Mouse (Mus musculus) embryo, embryonic 9.5 days (tissue): ENCODE measurements around the gene Ints6l.
"Not testable (repeated sequence)": the region's sequence is repeated elsewhere in the genome, so short reads cannot be mapped to it uniquely, and the experiment has no call there.

Experiments used
- DNase-seq: peaks from one replicate; pipeline ENCODE4 v3.0.0-alpha.2; 2017; ENCODE audit errors: extremely low spot score

The Ints6l gene

DNA sequence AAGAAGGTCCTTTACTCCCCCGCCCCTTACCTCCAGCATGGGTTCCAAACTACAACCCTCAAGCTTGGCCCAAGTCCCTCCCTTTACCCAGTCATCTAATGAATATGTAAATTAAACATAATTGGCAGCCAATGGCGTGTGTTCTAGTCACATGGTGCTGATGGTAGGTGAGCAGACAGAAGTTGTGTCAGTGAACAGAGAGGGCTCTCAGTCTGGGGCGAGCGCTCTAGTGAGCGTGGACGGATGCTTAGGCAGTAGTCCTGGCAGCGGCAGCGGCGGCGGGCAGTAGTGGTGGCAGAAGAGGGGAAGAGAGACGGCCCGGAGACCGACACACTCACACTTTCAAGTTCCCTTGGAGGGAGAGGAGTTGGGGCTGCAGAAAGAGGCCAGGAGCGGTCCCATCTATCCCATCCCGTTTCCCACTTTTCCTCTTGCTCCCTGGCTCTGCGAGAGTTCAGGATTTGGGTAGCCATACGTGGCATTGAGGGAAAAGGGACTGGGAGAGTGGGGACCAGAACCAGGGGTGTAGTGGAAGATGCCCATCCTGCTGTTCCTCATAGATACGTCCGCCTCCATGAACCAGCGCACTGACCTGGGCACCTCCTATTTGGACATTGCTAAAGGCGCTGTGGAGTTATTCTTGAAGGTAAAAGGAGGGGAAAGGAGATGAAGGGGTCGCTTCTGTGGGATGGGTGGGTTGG is at the start of gene Ints6l:
Gene Ints6l (plus strand): TSS at position 187 of the 701 bp plus-strand sequence.
- peak; percentile 68 for DNase-seq

DNA sequence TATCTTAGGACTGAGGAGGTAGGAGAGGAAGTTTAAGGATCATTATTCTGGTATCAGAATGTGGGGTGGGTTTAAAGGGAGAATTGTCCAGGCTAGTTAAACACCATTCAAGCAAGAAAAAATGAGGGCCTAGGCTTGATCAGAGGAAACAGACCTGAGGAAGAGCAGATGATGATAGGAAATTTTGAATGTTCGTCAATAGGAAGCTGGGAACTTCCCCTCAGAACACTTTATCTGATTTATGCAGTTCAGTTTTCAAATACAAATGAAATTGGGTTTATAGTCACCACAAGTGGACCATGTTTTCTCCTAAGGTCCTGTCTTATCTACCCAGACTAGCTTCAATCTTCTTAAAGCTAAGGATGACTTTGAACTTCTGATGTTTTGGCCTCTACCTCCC is 49.2 kb upstream of the Ints6l start:
- DNase-seq = no peak

DNA sequence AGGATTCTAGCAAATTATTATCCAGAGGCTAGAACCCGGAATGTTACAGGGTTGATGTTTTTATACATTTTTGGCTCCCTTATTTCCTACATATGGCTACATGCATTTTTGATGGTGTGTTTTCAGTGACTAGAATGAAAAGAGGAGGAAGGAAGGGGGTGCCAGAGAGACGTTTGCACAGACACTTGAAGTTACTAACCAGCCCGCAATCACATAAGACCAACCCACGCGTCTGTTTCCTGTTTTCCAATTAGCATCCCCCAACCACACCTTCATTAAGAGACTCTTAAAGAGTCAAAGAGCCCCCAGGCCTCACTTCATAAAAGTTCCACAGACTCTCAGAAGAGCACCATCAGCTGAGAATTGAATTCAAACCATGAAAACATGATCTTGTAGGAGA is 48.5 kb upstream of the Ints6l start:
- no peak for DNase-seq

DNA sequence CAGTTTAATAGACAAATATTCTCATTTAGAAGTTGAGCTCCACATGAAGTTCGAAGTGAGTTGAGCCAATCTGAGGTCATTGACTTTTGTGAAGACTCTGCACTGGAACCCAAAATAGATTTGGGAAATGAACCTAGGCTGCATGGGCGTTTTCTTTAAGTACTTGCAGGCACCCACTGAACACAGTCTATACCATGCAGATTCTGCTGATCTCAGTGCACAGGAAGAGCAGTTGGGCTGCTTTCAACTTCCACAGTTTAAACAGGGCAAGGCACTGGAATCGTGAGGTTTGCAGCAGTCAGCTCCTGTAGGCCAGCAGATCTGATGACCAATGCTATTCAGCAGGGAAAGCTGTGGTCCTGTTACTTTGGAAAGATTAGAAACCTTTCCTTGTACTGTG is 38.4 kb upstream of the Ints6l start:
- no peak for DNase-seq

DNA sequence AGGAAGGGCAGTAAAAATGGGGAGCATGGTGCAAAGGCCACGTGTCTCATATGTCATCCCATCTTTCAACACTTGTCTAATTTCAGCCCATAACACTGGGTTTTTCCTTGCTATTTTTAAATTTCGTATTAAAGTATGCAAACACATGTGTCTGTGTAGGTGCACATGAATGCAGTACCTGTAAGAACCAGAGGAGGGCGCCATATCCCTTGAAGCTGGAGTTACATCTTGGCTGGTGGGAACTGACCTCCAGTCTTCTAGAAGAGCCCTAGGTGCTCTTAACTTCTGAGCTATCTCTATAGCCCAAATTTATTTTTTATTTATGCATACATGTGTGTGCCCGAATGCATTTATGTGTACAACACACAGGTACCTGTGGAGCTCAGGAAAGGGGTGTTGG is 37.1 kb upstream of the Ints6l start:
- DNase-seq = no peak

DNA sequence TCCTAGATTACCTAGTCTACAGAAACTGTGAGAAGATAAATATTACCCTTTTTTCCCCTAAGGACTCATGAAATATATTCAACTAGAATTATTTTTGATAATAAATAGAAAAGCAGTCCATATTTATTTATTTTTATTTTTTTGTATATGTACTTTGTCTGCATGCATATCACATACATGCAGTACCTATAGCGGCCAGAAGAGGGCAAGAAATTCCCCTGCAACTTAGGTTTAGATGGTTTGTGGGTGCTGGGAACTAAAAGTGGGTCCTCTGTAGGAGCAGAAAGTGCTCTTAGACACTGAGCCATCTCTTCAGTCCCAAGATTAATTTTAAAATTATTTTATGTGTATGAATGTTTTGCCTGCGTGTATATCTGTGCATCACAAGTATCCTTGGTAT is 24.1 kb upstream of the Ints6l start:
- no peak for DNase-seq

DNA sequence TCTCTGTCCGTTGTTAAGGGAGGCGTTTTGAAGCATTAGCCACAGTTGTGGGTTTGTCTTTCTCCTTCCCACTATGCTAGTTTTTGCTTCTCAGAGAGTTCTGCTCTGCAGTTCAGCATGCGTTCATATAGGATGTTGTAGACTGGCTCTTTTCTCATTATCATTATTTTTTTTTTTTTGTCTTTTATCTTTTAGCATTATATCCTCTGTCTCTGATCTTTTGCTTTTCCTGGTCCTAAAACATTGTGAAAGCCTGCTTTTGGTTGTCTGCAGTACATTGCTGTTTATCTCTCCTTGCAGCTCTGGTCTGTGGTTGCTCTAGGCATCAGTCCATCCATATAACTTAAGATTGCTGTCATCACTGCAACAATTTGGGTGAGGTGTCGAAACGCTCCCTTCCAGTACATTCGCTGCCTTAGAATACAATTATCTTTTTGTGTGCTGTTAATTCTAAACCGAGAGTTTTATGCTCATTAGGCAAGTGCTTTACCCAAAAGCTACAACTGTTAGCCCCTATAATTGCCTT is 18.8 kb upstream of the Ints6l start:
- DNase-seq = no peak

DNA sequence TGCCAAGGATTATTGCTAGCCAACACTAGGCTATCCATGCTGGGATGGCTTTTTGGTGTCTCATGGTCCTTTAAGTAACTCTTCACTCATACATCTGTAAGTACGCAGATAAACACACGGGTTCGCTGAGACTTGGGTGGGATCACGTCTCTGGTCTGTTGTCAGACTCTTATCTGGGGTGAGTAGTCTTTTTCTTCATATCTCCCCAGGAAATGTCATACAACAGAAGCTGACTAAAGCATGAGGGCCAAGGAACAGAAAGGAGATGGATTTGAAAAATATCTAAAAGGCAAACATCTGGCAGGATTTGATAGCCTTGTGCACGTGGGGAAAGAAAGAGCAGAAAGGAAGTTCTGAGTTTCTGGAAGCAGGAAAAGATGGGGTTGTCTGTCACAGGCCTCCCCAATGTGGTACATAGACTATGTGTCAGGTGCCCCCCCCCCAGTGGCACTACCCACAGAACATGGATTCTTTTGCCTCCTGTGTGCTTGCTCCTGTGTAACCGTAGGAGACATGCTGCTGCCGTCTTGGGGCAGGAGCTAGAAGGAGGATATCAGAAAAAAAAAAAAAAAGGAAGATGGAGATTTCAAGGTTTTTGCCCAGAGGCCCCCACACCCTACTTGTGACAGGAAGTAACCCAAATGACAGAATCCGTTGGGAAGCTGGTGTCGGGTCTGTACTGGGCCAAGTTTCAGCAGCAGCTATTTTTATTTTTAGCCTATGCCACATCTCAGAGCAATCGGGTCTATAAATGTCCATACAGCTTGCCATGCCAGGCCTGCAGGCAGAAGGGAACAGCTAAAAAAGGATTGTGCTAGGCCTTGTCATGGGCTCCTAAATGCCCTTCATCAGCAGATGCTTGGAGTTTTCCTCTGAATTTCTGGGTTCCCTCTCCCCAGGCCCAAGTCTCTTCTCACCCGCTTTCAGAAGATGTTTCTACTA is 7.9 kb upstream of the Ints6l start:
- no peak for DNase-seq

DNA sequence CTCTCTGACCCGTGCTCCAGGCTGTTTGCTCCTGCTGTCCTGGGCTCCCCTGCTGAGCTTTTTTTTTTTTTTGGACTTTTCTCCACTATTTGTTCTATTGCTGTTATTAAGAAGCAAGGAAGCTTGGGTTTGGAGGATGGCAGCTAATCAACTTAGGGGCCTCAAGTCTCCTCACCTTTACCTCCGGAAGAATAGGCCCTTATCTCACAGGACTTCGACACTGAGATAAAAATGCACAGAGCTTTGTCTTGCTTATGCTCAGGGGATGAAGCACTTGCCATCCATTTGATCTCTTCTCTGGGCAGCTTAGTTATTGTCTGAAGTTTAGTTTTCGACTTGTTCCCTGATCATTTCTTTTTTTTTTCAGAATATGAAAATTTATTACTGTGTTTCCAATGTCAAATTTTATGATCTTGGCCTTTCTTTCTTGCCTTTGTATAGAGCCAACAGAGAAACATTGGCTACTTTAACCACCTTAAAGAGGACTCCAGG is 7.1 kb upstream of the Ints6l start, which contains the start of gene Gm2174:
Gene Gm2174 (plus strand): TSS at position 442 of the 492 bp plus-strand sequence.
- no peak for DNase-seq

DNA sequence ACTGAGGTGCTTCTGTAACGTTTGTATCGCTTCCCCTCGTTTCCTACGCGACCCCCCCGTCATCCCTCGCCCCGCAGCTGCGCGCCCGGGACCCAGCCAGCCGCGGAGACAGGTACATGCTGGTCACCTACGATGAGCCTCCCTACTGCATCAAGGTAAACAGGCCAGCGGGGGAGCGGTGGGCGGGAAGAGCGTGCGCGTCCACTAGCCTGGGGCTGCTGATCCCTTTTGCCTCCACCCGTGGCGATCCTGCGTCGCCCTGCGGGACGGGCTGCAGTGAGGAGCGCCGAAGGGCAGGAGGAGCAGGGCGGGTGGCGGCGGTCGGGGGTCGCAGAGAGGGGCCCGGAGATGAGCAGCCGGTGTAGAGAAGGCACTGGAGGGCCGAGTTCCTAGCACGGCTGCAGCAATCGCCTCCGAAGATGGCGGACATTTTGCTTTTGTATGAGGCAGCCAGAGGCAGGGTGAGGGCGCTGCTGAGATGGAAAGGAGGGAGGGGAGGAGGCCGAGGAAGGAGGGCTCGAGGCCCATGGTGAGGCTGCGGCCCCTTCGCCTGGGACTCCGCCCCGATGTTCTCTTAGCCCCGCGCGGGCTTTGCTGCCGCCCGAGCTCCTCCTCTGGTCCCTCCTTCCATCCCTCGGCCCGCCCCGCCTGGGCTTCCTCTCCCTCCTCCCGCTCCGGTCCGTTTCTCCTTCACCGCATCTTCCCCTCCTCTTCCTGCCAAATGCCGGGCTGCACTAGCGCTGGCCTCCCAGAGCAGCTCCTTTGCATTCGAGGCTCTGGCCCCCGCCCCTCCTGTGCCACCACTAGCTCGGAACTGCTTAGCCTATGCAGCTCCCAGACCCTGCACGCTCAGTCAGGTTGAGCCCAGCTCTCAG is 952 bp downstream of the Ints6l start:
- DNase-seq = peak; percentile 84

DNA sequence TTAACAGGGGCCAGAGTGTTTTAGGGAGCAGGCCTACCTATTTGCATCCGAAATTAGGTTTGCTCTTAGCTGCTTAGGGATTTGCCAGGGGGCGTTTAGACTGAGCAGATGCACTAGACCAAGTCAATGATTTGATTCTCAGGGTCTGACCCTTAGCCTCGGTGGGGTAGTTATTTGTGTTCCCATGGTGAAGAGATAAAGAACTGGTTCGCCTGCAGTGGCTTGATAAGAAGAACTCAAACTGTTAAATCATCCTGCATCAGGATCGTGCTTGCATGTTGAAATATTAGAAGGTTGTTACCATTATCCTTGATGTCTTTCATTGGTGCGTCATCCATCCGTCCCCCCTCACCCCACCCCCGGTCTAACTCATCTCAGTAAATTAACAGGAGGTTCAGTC is 1.7 kb downstream of the Ints6l start:
- peak; percentile 23 for DNase-seq

DNA sequence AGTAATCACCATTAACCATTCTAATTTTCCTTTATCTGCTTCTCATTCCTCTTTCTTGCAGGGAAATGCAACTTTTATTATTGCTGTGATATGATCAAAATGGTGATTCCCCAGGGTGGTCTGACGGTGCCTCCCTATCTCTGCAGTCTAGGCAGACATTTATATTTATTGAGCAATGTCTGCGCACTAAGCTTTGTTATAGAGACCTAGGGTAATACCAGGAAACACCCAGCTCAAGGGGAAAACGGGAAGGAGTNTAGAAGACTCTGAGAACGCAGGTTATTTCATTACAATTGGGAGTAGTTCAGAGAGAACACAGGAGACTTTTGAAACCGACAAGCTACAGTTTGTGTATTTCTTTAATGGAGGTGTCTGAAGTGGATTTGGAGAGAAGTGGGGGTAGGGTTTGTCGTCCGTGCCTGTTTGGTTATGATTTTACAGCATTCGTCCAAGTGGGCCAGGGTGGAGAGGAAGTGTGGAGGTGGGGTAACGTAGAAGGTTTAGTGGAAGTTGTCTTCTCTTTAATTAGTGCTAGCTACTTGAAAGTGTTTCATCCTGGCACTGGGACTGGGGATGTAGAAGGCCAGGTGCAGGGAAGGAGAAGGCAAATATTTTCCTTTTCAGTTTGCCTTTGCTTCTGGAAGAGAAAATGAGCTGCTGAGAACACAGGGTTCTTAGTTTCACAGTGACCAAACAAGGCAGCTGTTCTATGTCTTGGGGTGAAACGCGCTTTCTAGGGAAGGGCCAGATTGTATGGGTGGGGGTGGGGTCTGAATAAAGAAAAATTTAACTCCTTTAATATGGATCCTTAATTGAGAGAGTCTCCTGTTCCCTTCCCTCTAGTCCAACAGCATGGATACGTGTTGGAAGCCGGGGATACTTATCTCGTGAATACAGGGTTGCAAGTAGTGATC is 7.6 kb downstream of the Ints6l start:
- no peak for DNase-seq

DNA sequence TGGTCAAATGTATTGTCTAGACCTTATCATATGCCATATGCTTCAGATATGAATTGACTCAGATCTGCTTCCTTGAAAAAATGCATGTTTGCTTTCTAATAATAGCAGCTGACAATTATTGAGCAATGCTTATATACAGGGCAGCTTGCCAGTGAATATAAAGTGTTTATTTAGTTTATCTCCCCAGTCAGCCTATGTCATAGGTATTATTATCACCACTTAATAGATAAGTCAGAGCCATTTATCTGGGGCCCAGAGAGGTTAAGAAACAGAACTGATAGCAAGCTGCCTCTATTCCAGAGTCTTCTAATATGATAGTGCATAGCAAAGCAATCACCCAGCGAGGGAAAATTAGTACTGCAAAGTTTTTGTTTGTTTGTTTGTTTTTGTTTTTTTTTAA is 10.2 kb downstream of the Ints6l start:
- no peak for DNase-seq

DNA sequence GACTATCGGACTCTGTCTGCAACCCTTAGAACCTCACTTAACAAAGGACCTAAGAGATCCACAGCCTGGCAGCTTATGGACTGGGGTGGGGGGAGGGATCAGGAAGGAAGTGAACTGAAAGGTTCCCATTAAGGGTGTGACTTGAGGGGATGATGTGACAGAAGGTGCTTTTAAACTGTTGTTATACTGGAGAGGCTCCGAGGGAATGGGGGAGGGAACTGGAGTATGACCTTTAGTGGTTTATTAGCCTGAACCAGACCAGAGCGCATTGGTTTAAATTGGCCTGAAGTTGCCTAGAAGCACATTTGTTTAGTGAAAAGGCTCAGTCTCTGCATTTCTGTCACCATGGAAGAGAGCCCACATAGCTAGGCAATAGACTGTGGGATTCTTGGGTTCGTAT is 13.0 kb downstream of the Ints6l start:
- DNase-seq = peak; percentile 7

DNA sequence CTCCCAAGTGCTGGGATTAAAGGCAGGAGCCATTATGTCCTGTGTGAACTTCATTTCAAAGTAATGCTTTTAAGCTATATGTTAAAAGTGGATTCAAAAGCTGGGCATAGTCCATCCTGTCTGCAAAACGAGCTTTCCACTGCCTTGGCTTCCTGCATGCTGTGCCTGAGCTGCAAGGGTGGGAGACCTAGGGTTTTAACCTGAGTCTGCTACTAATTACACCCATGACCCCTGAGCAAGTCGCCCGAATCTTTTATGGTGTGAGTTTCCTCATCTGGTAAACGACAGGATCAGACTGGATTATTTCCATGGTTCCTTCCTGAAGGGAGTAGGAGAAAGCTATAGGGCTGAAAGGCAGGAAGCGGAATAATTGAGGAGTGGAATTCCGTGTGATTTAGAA is 13.8 kb downstream of the Ints6l start:
- DNase-seq = no peak

DNA sequence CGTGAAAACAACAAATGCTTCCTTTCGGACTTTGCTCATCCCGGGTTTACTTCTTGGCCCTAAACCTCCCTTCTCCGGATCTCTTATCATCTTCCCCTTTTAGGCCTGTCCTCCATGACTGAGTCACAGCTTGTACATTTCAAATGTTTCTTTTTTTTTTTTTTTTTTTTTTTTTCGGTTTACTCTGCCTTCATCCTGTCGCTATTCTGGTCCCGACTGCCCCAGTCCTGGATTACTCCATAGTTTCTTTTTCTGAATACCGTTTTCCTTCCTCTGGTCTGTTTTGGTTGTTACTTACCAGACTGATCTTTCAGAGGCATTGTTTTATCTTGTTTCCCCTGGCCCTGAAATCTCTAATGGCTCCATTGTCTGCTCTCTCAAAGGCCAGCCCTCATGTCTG is 19.4 kb downstream of the Ints6l start:
- DNase-seq = no peak

DNA sequence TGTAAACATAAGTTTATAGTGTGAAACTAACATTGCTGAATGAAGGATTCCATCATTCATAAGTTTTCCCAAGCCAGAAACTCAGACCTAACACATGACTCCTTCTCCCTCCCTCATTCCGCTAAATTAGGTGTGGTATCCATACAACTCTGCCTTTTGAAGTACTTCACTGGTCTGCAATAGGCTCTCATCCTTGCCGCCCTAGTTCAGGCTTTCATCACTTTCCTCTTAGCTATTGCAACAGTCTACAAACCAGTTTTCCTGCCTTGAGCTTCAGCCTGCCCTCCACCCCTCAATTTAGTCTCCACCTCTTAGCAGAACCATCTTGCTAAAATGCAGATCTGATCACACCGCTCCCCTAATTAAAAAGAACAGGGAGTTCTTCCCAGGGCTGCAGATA is 22.9 kb downstream of the Ints6l start:
- DNase-seq = no peak

DNA sequence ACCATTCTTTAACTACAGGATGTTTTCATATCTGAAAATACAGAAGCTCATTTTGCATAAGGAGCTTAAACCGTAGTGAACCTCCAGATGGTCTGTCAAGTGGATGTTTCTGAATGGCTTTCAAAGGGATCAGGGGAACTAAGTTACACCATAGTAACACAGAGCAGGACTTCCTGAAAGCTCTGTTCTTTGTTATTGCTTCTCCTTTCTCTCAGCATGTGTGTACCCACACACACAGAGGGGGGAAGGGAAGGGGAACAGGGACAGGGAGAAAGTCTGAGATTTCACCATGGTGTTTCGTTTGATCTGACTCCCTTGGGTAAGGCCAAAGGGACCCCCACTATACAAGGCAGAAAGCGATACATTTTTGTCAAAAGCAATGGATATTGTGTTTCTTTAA is 27.2 kb downstream of the Ints6l start:
- no peak for DNase-seq

DNA sequence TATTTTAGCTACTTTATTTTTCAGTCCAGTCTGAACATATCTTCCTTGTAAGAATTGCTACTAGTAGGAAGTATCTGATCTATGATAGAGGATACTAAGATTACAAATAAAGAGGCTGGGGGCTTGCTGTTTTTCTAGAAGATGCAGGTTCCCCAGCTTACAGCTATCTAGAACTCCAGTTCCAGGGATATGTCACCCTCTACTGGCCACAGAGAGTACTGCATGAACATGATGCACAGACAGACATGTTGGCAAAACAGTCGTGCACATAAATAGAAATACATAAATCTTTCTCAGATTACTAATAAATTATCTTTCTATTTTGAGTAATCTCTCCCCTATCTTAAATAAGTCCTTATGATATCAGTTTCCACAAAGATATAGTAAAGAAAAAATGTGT is 35.1 kb downstream of the Ints6l start:
- DNase-seq = peak; percentile 59

DNA sequence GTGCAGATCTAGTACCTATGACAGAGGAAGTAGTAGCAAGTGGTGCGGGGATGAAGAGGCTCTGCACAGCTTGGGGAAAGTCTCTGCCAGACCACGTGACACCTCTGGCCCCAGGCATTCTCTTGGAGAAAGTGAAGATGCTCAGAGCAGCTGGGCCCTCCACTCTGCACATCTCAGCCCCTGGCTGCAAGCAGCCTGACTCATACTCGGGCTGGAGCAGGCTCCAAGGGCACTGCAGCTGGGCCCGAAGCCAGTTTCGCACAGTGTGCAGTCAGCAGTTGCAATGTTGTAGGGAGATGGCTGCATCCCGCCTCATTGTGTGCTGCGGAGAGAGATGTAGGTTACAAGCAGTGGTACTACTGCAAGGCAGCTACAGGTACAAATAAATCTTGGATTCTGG is 42.6 kb downstream of the Ints6l start:
- DNase-seq = no peak

DNA sequence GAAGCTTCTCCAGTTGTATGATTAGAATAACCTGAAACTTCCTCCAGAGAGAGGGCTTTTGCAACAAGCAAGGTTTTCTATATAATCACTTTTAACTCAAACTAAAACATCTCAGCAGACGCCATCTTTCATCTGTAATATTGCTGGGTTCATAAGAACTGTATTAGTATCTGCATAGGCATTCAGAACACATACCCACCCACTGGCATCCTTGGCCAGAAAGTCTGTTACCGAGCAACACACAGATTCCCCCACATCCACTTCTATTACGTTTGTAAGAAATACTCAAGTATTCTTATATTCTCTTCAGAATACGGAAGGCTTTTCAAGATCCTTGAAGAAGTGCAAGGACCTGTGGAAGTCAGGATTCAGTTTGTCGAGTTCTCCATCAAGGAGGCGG is 69.8 kb downstream of the Ints6l start, which contains the start of gene Gm10477:
Gene Gm10477 (plus strand): TSS at position 301 of the 400 bp plus-strand sequence.
- not testable (repeated sequence) for DNase-seq
